Mouse (Mus musculus) heart, postnatal 36 days (tissue): ENCODE results near the gene Gm20518. TPM values are rescaled to one million over a fixed set of nuclear protein-coding genes. Genes with fewer than 3 reads are reported as not detected.

Experiments
- DNase-seq, 2 experiments: peaks; one replicate each; pipeline ENCODE4 v3.0.0; 2021 to 2022
- intact Hi-C: fragments of 180-260 bp; cut with DNase I; formaldehyde crosslinking; loops from one replicate; pipeline ENCODE4 v1.15.1; 2025
- total RNA-seq, 2 experiments: library from RNA; stranded (reverse); gene quantifications; 2 replicates each; pipeline ENCODE4 v1.2.3; 2021

Gm20518 gene
- total RNA-seq, 2 experiments from 2014 or later = 0.16 to 0.17 TPM

DNA sequence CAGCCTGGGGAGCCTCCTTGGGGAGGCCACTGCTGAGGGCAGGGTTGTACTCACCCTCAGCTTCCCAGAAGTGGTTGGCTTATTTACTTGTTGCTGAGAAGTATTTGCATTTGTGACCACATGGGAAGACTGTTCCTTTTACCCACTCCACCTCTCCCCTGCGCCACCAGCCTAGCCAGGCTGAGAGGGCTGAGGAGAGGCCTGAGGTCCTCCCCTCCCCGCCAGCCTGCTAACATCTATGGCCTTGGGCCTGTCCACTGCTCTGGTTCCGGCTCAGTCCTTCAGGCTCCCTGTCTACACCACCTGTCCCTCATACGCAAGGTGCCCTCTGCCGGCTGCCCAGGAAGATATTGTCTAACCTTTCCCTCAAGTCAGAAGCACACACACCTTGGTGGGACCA is 95.8 kb downstream of the Gm20518 start:
- no peak for DNase-seq
- intact Hi-C loops = no loop called here

- intact Hi-C loops = no loop called here
- DNase-seq = no peak
Observed at GRCm38 (mm10) chr16:17794047-17794446, 97.4 kb downstream of the Gm20518 start.

DNA sequence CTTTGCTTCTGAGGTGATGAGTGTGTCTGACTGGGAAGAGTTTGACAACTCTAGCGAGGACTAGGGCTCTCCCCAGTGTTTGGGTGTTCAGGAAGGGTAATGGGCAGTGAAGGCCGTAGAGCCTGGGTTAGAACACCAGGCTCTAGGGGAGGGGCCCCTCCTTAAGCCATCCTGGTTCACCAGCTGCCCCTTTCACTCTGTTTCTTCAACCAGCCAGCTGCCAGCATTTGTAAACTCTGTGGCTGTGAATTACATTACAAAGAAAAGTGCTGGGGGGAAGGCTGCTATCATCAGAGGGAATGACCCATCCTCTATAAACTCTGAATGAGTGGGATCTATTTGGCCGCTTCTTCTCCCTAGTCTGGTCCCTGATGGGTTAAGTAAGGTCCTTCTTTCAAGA is 98.7 kb downstream of the Gm20518 start:
- no peak for DNase-seq
- intact Hi-C loops = no loop called here

GRCm38 (mm10) chr16:17785337-17785736 is 106.1 kb downstream of the Gm20518 start:
- intact Hi-C loops = loop anchor here (1.0 kb wide), 1 partner anchor 27 kb away; no protein-coding TSS in a partner anchor
- DNase-seq = no peak

Other genes with a start within 250 kb of the Gm20518 start
- under 1 TPM in 1 of 2 experiments, not detected in 1; 0.60 TPM for gene Ccdc74a, start 245.2 kb downstream of the Gm20518 start, total RNA-seq
- gene Med15, start 158.8 kb downstream of the Gm20518 start, total RNA-seq = 10 to 100 TPM; 26.2 to 26.6 TPM
- gene Klhl22, start 132.1 kb downstream of the Gm20518 start, total RNA-seq = 10 to 100 TPM; 17.2 to 20.2 TPM
- gene Scarf2, start 94.4 kb downstream of the Gm20518 start, total RNA-seq = 1 to 10 TPM; 4.5 to 4.9 TPM
- gene B830017H08Rik, start 58.5 kb downstream of the Gm20518 start, total RNA-seq = not detected
- gene Car15, start 53.3 kb downstream of the Gm20518 start, total RNA-seq = 1 to 10 TPM; 2.1 TPM
- under 1 TPM; 0.11 to 0.14 TPM for gene Tssk1, start 2.6 kb upstream of the Gm20518 start, total RNA-seq
- gene Dgcr2, start 6.9 kb upstream of the Gm20518 start, total RNA-seq = 10 to 100 TPM; 47.3 to 48.6 TPM
- gene Tssk2, start 7.0 kb upstream of the Gm20518 start, total RNA-seq = not detected
- 10 to 100 TPM in 1 of 2 experiments, 1 to 10 TPM in 1; 8.7 to 10.6 TPM for gene Ess2, start 19.7 kb upstream of the Gm20518 start, total RNA-seq
- not detected for gene Gsc2, start 23.4 kb upstream of the Gm20518 start, total RNA-seq
- gene Slc25a1, start 36.5 kb upstream of the Gm20518 start, total RNA-seq = 10 to 100 TPM in 1 of 2 experiments, 1 to 10 TPM in 1; 5.9 to 13.9 TPM
- gene Vpreb2, start 88.8 kb upstream of the Gm20518 start, total RNA-seq = not detected
- 10 to 100 TPM; 43.2 to 44.0 TPM for gene Dgcr6, start 161.2 kb upstream of the Gm20518 start, total RNA-seq
- gene Prodh, start 198.5 kb upstream of the Gm20518 start, total RNA-seq = 10 to 100 TPM; 23.6 to 28.4 TPM
- 1 to 10 TPM; 2.1 to 6.0 TPM for gene Rtn4r, start 236.0 kb upstream of the Gm20518 start, total RNA-seq